Mouse (Mus musculus) monocyte, adult 5-6 weeks (primary cell): ENCODE results near the gene Anxa8. TPM values are rescaled to one million over a fixed set of nuclear protein-coding genes. Genes with fewer than 3 reads are reported as not detected.

Experiments
- ATAC-seq: fragments of 153-309, 156-312 bp; replicated peaks from 2 replicates; pipeline ENCODE4 v1.8.0; 2017; ENCODE audit warnings: mild to moderate bottlenecking; ENCODE audit not compliant: low TSS enrichment, insufficient number of reproducible peaks, severe bottlenecking, poor library complexity, low FRiP score
- total RNA-seq: library from RNA; stranded (forward); fragments of 200-1000, 200-491, 200-594 nt; gene quantifications from 3 replicates; pipeline ENCODE4 v1.2.3, GENCODE M21; 2017

The Anxa8 gene
- total RNA-seq, 1 experiment from 2014 or later = 3.4 TPM

DNA sequence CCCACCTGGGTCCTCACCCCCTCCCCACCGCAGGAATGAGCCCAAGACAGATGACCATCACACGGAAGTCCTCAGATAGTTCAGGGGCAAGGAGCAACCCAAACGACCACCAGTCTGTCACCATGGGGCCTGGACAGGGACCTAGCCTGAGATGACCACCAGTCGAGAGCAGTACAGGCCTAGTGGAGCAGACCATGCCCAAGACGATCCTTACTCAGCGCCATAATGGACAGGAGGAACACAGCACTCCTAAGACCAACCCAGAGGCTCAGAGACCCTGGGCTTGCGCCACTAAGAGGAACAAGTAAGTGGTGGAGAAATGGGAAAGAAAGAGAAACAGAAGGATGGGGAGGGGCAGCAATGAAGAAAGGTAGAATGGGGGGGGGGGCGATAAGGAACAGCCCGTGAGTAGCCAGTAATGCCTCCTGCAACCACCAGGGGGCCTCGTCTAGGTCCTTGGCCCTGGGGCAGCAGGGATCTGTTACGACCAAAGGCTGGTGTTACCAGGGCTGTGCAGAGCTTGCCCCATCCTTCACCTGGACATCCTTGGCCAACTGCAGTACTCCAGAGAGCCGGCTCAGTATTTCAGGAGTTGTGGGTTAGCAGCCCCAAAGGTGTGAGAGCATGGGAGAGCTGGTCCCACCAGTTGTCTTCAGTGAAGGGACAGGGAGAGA is 20.7 kb downstream of the Anxa8 start:
- ATAC-seq = no peak; the same call in 1 of the 2 replicates

DNA sequence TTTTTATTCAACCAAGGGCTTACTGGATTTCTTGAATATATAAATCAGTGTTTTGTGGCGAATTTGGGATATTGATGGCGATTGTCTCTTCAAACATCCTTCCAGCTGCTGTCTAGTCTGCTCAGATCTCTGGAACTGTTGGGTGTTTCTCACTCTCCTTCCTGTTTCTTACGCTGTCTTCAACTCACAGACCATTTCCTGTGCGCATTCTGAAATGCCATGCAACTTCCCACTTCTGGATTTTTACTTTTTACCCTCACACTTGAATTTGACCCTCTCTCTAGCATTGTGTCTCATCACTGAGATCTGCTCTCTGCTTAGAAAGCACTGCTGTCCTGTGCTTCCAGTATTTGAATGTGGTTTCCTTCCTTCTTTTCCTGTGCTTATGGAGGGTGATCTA is 21.8 kb downstream of the Anxa8 start:
- no peak for ATAC-seq

DNA sequence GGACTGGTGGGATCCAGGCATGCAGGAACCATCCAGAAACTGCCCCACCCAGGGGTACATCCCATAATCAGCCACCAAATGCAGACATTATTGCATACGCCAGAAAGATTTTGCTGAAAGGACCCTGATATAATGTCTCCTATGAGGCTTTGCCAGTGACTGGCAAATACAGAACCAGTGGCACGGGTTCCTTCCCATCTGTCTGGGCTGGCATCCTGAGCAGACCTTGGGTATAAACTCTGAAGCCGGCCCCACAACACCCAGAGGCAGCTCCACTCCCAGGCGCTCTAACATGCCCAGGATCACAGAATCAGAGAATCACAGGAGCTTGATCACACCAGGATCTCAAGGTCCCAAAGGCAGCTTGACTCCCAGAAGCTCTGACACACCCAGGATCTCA is 28.5 kb downstream of the Anxa8 start:
- ATAC-seq = no peak

DNA sequence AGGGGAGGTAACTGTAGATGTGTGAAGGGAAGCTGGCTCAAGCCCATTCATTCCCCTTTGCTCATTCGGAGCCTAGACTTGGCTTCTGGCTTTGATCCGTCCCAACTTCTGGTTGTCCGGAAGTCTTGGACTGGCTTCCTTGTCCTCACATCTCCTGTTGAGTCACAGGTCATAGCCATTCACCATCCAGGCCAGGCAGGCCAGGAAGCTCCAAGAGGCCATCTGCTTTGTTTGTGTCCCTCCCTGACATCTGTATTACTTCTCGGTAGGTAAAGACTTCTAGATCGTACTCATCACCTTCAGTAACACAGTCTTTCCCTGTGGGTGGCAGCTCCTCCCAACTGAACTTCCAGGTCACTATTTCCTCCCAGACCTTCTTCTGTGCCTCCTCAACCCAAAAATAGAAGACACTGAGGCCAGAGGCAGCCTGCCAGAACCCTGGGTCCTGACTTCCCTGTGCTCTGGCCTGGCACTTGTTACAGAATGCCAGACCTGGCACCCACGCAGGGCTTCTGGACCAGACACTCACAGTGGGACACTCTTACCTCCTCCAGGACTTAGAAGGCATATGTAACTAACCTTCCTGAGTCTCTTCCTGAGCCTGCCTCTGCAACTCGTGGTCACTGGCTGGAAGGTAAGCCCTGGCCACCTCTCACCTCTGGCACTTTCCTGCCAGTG is 33.4 kb downstream of the Anxa8 start:
- ATAC-seq = no peak

DNA sequence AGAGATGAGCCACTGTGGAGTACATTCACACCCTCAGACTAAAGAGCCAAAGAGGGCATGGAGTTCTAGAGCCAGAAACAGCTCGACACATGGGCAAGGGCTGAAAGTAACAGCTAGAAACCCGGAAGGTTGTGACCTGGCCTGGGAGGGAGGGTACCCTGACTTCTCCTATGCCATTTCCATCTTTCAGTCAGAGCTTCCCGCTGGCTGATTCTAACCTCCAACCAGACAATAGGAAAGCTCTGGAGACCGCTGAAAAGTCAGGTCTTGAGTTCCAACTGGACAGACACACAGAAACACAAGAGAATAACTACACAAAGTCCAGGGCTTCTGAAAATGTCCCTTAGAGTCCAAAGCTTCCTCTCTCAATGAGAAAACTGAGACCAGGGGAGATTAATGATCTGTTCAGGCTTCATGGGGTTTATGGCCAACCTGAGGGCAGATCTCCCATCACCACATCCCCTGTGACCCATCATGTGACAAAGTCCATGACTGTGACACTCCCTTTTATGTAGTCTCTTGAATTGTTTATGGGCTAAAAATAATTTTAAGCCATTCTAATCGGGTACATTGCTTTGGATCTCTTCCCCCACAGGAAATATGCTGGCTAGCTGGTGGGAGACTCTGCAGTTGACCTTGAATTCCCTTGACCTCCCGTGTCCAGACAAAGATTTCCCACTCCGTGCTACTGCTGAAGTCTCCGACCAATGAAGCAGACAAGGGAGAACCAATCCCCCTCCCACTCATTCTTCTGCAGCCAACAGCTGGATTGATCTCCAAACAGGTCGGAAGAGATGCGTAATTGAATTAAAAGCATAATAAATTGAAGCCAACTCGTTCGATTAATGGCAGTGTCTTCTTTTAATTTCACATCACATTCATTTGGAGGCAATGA is 34.5 kb downstream of the Anxa8 start:
- ATAC-seq = no peak

DNA sequence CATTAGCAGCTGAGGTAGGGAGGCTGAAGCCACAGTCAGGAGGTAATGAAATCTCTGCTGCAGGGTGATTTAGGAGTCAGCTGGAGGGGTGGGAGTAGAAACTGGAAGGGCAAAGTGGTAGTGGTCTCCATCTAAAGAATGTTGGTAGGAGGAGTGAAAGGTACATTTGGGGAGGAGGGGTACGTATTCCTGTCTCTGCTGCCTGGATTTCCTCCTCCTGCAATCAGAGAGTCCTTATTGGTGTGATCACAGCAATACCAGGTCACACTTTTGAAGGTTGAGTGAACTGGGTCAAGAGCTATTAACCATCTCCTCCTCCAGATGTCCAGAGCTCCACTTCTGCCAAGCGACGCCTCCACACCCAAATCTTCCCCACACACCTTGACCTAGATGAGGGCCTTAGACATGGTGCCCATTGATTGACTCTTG is 35.2 kb downstream of the Anxa8 start:
- ATAC-seq = no peak

DNA sequence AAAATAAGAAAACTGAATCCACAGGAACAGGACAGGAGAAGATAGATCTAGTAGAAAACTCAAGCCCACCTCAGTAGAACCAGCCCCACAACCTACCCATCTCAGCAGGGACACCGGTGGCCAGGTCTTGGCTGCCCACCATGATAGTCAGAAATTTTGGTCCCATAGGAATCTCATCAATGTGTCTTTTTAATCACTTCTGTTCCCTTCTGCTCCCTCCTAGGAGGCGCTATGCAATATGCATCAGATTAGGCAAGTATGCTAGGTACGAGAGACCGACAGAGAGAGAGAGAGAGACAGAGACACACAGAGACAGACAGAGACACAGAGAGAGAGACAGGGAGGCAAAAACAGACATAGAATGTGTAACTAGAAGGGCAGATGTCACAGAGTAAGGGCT is 35.9 kb downstream of the Anxa8 start:
- no peak for ATAC-seq

DNA sequence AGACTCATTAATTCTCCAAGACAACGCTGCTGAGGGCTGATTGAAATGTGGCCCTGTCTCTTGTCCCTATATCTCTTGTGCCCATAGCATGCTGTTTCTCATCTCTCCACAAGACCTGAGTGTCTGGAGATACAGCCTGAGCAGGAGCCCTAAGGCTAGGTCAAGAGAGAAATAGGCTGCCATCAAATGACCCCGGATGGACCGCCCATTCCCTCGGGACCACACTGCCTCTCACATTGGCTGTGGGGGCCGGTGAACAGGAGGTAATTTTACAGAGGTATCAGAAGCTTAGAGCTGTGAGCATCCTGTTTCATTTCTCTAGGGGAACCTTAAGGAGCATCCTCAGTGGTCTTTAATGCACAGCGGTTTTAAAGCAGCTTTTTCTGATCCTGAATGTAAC is 45.4 kb downstream of the Anxa8 start:
- ATAC-seq = no peak

DNA sequence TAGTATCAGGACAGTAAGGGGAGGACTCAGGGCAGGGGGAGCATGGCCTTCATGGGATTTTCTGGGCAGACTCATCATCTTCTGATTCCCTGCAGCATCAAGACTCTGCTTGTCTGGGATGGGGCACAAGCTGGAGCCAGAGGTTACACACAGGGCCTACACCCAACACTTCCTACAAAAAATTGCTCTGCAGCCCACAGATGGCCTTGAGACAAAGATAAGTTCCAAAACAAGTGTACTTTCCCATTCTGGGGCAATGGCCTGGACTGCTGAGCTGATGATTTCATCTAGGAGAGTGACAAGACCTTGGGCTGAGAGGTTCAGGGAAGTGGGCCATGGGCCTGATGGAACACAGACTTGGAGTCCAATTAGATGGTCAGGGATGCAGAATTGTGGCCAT is 49.6 kb downstream of the Anxa8 start:
- no peak for ATAC-seq

DNA sequence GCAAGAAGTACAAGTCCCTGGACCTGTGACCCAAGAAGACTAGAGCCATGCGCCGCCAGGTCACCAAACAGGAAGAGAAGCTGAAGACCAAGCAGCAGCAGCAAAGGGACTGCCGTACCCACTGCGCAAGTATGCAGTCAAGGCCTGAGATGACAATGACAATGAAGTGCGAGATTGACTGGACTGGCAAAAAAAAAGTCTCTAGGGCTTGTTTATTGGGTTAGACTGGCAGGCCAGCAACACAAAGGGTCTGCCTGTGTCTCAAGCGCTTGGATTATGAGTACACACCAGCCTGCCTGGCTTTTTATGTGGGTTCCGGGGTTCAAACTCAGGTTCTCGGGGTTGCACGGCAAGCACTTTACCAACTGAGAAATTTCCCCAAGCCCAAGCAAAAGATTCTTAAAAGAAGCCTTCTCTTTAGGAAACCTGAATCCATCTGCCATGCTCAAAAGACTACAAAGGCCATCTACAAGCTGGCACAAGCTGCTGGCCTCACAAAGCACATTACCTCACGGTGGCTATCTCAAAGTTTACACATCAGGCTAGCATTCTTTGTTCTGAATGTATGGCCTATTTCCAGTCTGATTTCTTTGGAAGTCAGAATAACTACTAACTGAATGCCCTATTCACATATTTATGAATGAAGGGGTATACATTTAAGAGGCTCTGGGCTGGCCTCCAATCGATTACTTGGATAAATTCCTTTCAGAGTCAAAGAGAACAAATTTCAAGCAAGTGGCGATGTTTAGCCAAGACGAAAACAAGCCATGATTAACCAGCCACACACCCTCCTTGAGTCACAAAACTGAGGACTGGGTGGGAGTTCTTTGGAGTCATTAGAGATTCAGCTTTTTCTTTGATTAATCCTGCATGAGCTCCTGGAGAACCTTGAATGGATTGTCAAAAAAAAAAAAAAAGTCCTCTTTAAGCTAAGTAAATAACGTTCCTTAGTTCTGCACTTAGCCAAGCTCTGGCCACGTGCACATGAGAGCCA is 54.2 kb downstream of the Anxa8 start:
- ATAC-seq = no peak

DNA sequence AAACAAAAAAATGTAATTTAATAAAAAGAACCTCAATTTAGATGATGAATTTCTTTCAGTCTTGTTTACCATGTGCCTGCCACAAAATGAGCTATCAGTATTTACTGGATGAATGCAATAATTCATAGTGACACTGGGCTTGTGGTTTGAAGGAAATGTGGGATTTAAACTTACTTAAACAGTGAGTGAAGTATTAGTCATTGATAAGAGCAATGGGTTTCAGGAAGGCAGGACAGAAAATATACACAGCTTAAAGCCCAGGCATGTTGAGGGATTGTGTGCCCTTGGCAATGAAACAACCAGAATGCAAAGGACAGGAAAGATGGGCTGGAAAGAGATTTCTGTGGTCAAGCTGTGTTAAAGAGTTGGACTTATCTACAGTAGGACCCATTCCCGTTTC is 56.5 kb downstream of the Anxa8 start:
- no peak for ATAC-seq

DNA sequence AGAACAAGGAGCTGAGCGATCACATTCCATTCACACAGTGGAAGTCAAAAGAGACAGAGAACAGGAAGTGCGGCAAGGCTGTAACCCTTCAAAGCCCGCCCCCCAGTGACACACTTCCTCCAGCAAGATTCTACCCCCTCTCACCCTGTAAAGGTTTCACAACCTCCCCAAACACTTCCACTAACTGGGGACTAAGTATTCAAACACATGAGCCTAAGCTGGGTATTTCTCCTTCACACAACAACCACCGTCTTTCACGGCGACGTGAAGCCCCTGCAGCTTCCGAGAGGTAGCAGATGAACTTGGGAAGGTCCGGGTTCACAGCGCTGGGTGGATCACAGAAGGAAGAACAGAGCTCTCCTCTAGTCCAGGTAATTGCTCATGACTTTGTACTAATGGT is 57.1 kb downstream of the Anxa8 start:
- no peak for ATAC-seq

Other genes with a start within 250 kb of the Anxa8 start
- 0.19 TPM in 1 of 3 replicates, not detected in the others for gene Gdf10, start 162.4 kb upstream of the Anxa8 start, total RNA-seq
- gene Gdf2, start 144.9 kb upstream of the Anxa8 start, total RNA-seq = not detected in 3 replicates
- gene Rbp3, start 132.0 kb upstream of the Anxa8 start, total RNA-seq = not detected in 3 replicates
- not detected in 3 replicates for gene Zfp488, start 107.2 kb upstream of the Anxa8 start, total RNA-seq
- not detected in 3 replicates for gene Gm30083, start 70.8 kb upstream of the Anxa8 start, total RNA-seq
- gene Gm5460, start 69.2 kb upstream of the Anxa8 start, total RNA-seq = not detected in 3 replicates
- not detected in 3 replicates for gene Antxrl, start 33.3 kb upstream of the Anxa8 start, total RNA-seq
- not detected in 3 replicates for gene A630023A22Rik, start 16.8 kb downstream of the Anxa8 start, total RNA-seq
- gene Npy4r, start 66.5 kb downstream of the Anxa8 start, total RNA-seq = not detected in 3 replicates
- 0.10 TPM in 1 of 3 replicates, not detected in the others for gene Gprin2, start 115.7 kb downstream of the Anxa8 start, total RNA-seq
- gene Syt15, start 133.6 kb downstream of the Anxa8 start, total RNA-seq = 0.10 to 0.53 TPM in 2 of 3 replicates, not detected in the other
- 17.0 to 26.5 TPM (median 21.5 TPM) in 3 replicates for gene Shld2, start 224.5 kb downstream of the Anxa8 start, total RNA-seq
- 385 to 458 TPM (median 387 TPM) in 3 replicates for gene Glud1, start 224.7 kb downstream of the Anxa8 start, total RNA-seq